Mouse (Mus musculus): ENCODE results near the gene Tln2. TPM values are rescaled to one million over a fixed set of nuclear protein-coding genes. Genes with fewer than 3 reads are reported as not detected.

The Tln2 gene
- polyA plus RNA-seq, 1 experiment from 2014 or later: 6.9 TPM

MicroRNAs encoded within 50 kb of the gene (microRNA counts, 519-probe panel; counts per million panel counts)
- microRNA mmu-miR-190: 473 counts per million, percentile 71 among the panel's probes with 10 or more counts

Small RNA genes within 50 kb of the gene (microRNA-seq; reads per million reads assigned to microRNA genes)
- 99.1 reads per million, percentile 45 among the genes with 10 or more reads in this experiment for gene Mir190a (ENCODE audit: borderline number of aligned reads)

Other genes starting within 250 kb of the Tln2 start
- gene C2cd4b, start 199.7 kb upstream of the Tln2 start, polyA plus RNA-seq (2015; fragmentation: Nextera tagmentation; extraction: Ambion mirVana): 0.09 and 0.47 TPM in 2 replicates